Comparison of ENCODE assay signal across 11 mouse cellular contexts in genomic region chr9:76876020-76876419, GRCm38 (mm10).
"Had no signal": no experiment of that assay in that cellular context is flagged by ENCODE, and none has a peak within 500 bp of the region (broad histone marks: within the 10 kb centered on the region; RNA-seq: fewer than 3 reads in every experiment).

No protein-coding gene starts in this region.

- DNase-seq: retina, postnatal 1 day; right cerebral cortex, adult 18-20 months; right cerebral cortex, postnatal 14 days; right cerebral cortex, postnatal 25 days; right cerebral cortex, postnatal 4 days; spleen, adult 18-20 months; thymus, adult 18-20 months; thymus, adult 2 months; thymus, postnatal 25 days; thymus, postnatal 36 days; thymus, postnatal 4 days had no signal
